Mouse (Mus musculus): Measurements from ENCODE around the gene Ensa. TPM values are rescaled to one million over a fixed set of nuclear protein-coding genes. Genes with fewer than 3 reads are reported as not detected.
A peak's percentile ranks its signal among the peaks of the same experiment; 100 is the strongest.

Gene Ensa
- polyA plus RNA-seq, 1 experiment from 2014 or later, result 88.1 TPM

- H3K27me3 ChIP-seq (ENCODE audit: control insufficient read depth, insufficient read depth, low read length), result no peaks in the 10 kb centered on the region
- no peaks in the 10 kb centered on the region for H3K9me3 ChIP-seq (ENCODE audit: control insufficient read depth, low read length)
- no peak overlapping the region for H3K27ac ChIP-seq (ENCODE audit: low read depth, low read length)
- no peak overlapping the region for H3K9ac ChIP-seq (ENCODE audit: low read length)
- peaks cover 19% of the 10 kb centered on the region; the same call in 1 of the 2 replicates for H3K36me3 ChIP-seq (ENCODE audit: control insufficient read depth, insufficient read depth, low read length)
- H3K4me3 ChIP-seq (ENCODE audit: low read depth, low read length), result no peak overlapping the region
- H3K4me2 ChIP-seq, result no peak overlapping the region
- DNase-seq (ENCODE audit: low spot score, missing footprints) (peak; percentile 83), ATAC-seq (ENCODE audit: low FRiP score) (no peak)
- no peaks in the 10 kb centered on the region for H3K4me1 ChIP-seq (ENCODE audit: control insufficient read depth, insufficient read depth, low read length)
- WGBS, result 84% methylated on average over 12 of the region's 12 CpGs
Observed at GRCm38 (mm10) chr3:95632648-95633588, 8.1 kb downstream of the Ensa start.

- no peak overlapping the region for H3K9ac ChIP-seq (ENCODE audit: low read length)
- DNase-seq (ENCODE audit: low spot score, missing footprints), result no peak
- no peak overlapping the region for H3K27ac ChIP-seq (ENCODE audit: low read depth, low read length)
- ATAC-seq (ENCODE audit: low FRiP score), result no peak
- H3K4me3 ChIP-seq (ENCODE audit: low read depth, low read length), result no peak overlapping the region
- H3K9me3 ChIP-seq (ENCODE audit: control insufficient read depth, low read length), result no peaks in the 10 kb centered on the region
- WGBS, result 76% methylated on average over 4 of the region's 4 CpGs
- peaks cover 13% of the 10 kb centered on the region; the same call in 1 of the 2 replicates for H3K36me3 ChIP-seq (ENCODE audit: control insufficient read depth, insufficient read depth, low read length)
- no peak overlapping the region for H3K4me2 ChIP-seq
- H3K4me1 ChIP-seq (ENCODE audit: control insufficient read depth, insufficient read depth, low read length), result no peaks in the 10 kb centered on the region
- H3K27me3 ChIP-seq (ENCODE audit: control insufficient read depth, insufficient read depth, low read length), result no peaks in the 10 kb centered on the region
Observed at GRCm38 (mm10) chr3:95635636-95636035, 10.8 kb downstream of the Ensa start.

GRCm38 (mm10) chr3:95636072-95636471, 11.3 kb downstream of the Ensa start:
- ATAC-seq (ENCODE audit: low FRiP score) (no peak), DNase-seq (ENCODE audit: low spot score, missing footprints) (no peak)
- WGBS, result 93% methylated on average over 4 of the region's 4 CpGs
- Histone ChIP-seq H3K27ac (ENCODE audit: low read depth, low read length) (no peak overlapping the region), H3K27me3 (ENCODE audit: control insufficient read depth, insufficient read depth, low read length) (no peaks in the 10 kb centered on the region), H3K4me1 (ENCODE audit: control insufficient read depth, insufficient read depth, low read length) (no peaks in the 10 kb centered on the region), H3K4me3 (ENCODE audit: low read depth, low read length) (no peak overlapping the region), H3K9me3 (ENCODE audit: control insufficient read depth, low read length) (no peaks in the 10 kb centered on the region), H3K4me2 (no peak overlapping the region), H3K36me3 (ENCODE audit: control insufficient read depth, insufficient read depth, low read length) (peaks cover 10% of the 10 kb centered on the region; the same call in 1 of the 2 replicates), H3K9ac (ENCODE audit: low read length) (no peak overlapping the region)

GRCm38 (mm10) chr3:95639694-95640093, 14.9 kb downstream of the Ensa start:
- ATAC-seq (ENCODE audit: low FRiP score), result no peak
- Histone ChIP-seq H3K27me3 (ENCODE audit: control insufficient read depth, insufficient read depth, low read length) (no peaks in the 10 kb centered on the region), H3K4me2 (no peak overlapping the region), H3K36me3 (ENCODE audit: control insufficient read depth, insufficient read depth, low read length) (peaks cover 3% of the 10 kb centered on the region; the same call in 1 of the 2 replicates), H3K9ac (ENCODE audit: low read length) (no peak overlapping the region), H3K4me1 (ENCODE audit: control insufficient read depth, insufficient read depth, low read length) (no peaks in the 10 kb centered on the region), H3K9me3 (ENCODE audit: control insufficient read depth, low read length) (no peaks in the 10 kb centered on the region), H3K27ac (ENCODE audit: low read depth, low read length) (no peak overlapping the region), H3K4me3 (ENCODE audit: low read depth, low read length) (no peak overlapping the region)
- DNase-seq (ENCODE audit: low spot score, missing footprints), result no peak
- 95% methylated on average over 1 of the region's 1 CpGs for WGBS

- ATAC-seq (ENCODE audit: low FRiP score), result no peak
- Histone ChIP-seq H3K27me3 (ENCODE audit: control insufficient read depth, insufficient read depth, low read length) (no peaks in the 10 kb centered on the region), H3K4me2 (no peak overlapping the region), H3K27ac (ENCODE audit: low read depth, low read length) (no peak overlapping the region), H3K9ac (ENCODE audit: low read length) (no peak overlapping the region), H3K36me3 (ENCODE audit: control insufficient read depth, insufficient read depth, low read length) (no peaks in the 10 kb centered on the region), H3K4me3 (ENCODE audit: low read depth, low read length) (no peak overlapping the region), H3K9me3 (ENCODE audit: control insufficient read depth, low read length) (no peaks in the 10 kb centered on the region), H3K4me1 (ENCODE audit: control insufficient read depth, insufficient read depth, low read length) (no peaks in the 10 kb centered on the region)
- DNase-seq (ENCODE audit: low spot score, missing footprints), result no peak
- 92% methylated on average over 7 of the region's 7 CpGs for WGBS
Observed at GRCm38 (mm10) chr3:95643097-95643496, 18.3 kb downstream of the Ensa start.

DNA sequence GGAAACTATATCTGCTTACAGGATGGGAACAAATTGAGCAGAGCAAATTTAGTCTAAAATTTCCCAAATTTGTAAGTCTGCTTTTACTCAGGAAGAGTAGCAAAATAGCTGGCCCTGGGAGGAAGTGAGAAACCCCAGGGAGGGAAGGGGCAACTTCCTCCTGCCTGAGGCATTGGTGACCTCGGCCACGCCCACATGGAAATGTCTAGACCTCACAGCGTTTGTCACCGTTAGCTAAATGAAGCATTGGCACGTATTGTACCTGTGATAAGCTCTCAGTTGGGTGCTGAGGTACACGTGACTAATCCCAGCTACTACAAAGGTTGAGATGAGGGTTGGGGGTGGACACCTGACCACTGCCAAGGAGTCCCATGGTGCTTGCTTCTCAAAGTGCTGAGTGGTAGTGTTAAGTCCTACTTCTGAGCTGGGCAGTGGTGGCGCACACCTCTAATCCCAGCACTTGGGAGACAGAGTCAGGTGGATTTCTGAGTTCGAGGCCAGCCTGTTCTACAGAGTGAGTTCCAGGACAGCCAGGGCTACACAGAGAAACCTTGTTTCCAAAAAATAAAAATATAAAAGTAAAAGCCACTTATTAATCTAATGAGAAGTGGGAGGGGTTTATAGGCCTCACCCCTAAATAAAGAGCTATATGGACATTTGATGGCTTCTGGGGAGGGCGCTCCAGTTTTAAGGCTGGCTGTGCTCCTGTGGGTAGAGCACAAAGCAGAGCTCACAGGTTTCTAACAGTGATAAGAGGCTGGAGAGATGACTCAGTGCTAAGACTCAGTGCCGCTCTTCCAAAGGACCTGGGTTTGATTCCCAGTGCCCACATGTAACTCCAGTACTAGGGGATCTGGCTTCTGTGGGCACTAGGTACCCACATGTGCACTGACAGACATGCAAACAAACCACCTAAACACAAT, 20.8 kb downstream of the Ensa start:
- 67% methylated on average over 10 of the region's 10 CpGs for WGBS
- no peaks in the 10 kb centered on the region for H3K9me3 ChIP-seq (ENCODE audit: control insufficient read depth, low read length)
- no peaks in the 10 kb centered on the region for H3K36me3 ChIP-seq (ENCODE audit: control insufficient read depth, insufficient read depth, low read length)
- no peak overlapping the region for H3K4me2 ChIP-seq
- DNase-seq (ENCODE audit: low spot score, missing footprints) (no peak), ATAC-seq (ENCODE audit: low FRiP score) (no peak)
- H3K9ac ChIP-seq (ENCODE audit: low read length), result no peak overlapping the region
- no peaks in the 10 kb centered on the region for H3K4me1 ChIP-seq (ENCODE audit: control insufficient read depth, insufficient read depth, low read length)
- no peak overlapping the region for H3K4me3 ChIP-seq (ENCODE audit: low read depth, low read length)
- H3K27me3 ChIP-seq (ENCODE audit: control insufficient read depth, insufficient read depth, low read length), result no peaks in the 10 kb centered on the region
- H3K27ac ChIP-seq (ENCODE audit: low read depth, low read length), result no peak overlapping the region

DNA sequence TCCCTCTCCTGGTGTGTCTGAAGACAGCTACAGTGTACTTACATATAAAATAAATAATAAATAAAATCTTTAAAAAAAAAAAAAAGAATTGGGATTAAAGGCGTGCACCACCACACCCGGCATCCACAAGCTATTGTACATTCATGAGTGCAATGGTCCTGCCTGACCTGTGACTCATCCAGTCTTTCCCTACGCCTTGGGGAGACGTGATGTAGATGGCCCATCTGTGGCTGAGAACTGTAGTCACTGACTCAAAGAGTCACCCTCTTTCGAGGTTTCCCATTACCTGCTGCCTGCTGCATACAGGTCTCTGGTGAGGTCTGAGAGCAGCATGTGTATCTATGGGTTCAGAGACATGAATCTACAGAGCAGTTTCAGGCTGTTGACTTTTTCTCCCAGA, 23.2 kb downstream of the Ensa start:
- Histone ChIP-seq H3K4me2 (no peak overlapping the region), H3K27me3 (ENCODE audit: control insufficient read depth, insufficient read depth, low read length) (no peaks in the 10 kb centered on the region), H3K9me3 (ENCODE audit: control insufficient read depth, low read length) (no peaks in the 10 kb centered on the region), H3K4me3 (ENCODE audit: low read depth, low read length) (no peak overlapping the region), H3K9ac (ENCODE audit: low read length) (no peak overlapping the region), H3K4me1 (ENCODE audit: control insufficient read depth, insufficient read depth, low read length) (no peaks in the 10 kb centered on the region), H3K27ac (ENCODE audit: low read depth, low read length) (no peak overlapping the region), H3K36me3 (ENCODE audit: control insufficient read depth, insufficient read depth, low read length) (no peaks in the 10 kb centered on the region)
- DNase-seq (ENCODE audit: low spot score, missing footprints) (no peak), ATAC-seq (ENCODE audit: low FRiP score) (no peak)
- 93% methylated on average over 5 of the region's 5 CpGs for WGBS

GRCm38 (mm10) chr3:95650276-95651032, 25.7 kb downstream of the Ensa start:
- H3K9me3 ChIP-seq (ENCODE audit: control insufficient read depth, low read length), result no peaks in the 10 kb centered on the region
- no peaks in the 10 kb centered on the region for H3K36me3 ChIP-seq (ENCODE audit: control insufficient read depth, insufficient read depth, low read length)
- no peak overlapping the region for H3K4me3 ChIP-seq (ENCODE audit: low read depth, low read length)
- ATAC-seq (ENCODE audit: low FRiP score) (no peak), DNase-seq (ENCODE audit: low spot score, missing footprints) (no peak)
- 83% methylated on average over 6 of the region's 6 CpGs for WGBS
- no peak overlapping the region for H3K27ac ChIP-seq (ENCODE audit: low read depth, low read length)
- H3K27me3 ChIP-seq (ENCODE audit: control insufficient read depth, insufficient read depth, low read length), result no peaks in the 10 kb centered on the region
- H3K4me2 ChIP-seq, result no peak overlapping the region
- peaks cover 5% of the 10 kb centered on the region; the same call in 1 of the 2 replicates for H3K4me1 ChIP-seq (ENCODE audit: control insufficient read depth, insufficient read depth, low read length)
- H3K9ac ChIP-seq (ENCODE audit: low read length), result no peak overlapping the region

Measured in midbrain, embryonic 11.5 days (tissue).